Mouse (Mus musculus): Measurements from ENCODE around the gene Slain1.

DNA sequence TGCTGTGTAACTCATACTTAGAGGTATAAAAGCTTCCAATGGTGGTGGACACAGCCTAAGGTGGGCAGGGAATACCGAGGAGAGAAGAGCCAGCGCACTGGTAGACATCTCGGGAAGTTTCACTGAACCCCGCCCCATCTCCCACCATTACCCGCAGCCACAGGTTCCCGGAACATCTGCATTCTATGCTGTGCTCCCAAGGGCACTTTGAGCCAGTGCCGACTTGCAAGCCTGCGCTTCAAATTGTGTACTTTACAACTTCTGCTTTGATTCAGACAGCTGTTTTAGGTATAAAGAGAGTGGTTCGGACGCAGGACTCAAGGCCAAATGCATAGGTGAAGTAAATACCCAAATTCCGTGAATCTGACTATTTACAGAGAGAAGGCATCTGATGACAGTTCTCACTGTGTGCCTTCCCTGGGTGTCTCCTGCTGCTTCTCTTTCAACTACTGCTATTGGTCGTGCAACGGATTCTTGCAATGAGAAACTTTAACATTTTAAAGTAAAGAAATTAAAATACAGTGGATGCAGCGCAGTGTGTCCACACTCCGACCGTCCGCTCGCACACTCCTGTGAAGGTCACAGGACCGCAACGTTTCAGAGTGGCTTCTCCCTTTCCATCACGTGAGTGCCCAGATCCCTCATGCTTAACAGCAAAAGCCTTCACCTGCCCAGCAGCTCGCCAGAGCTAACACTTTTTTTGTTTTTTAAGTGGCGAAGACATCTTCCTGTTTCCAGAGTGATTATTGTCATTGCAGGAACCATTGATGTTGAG, 79.1 kb downstream of the Slain1 start:
- TF ChIP-seq GATA1 (IDR thresholded peaks at IDR 0.05; ENCODE audit: low read length) (no peak), TAL1 (IDR thresholded peaks at IDR 0.05; ENCODE audit: low read length) (no peak)
